Mouse (Mus musculus): Measurements from ENCODE around the gene Atad3a. TPM values are rescaled to one million over a fixed set of nuclear protein-coding genes. Genes with fewer than 3 reads are reported as not detected.
A peak's percentile ranks its signal among the peaks of the same experiment; 100 is the strongest.
"Not testable (repeated sequence)": the region's sequence is repeated elsewhere in the genome, so short reads cannot be mapped to it uniquely, and the experiment has no call there.

Gene Atad3a
- polyA plus RNA-seq, 1 experiment: 1.1 TPM

- Histone ChIP-seq H3K36me3 (ENCODE audit: control insufficient read depth) (no peaks in the 10 kb centered on the region), H3K4me3 (replicated peaks) (no peak within 1 kb of the TSS), H3K4me1 (ENCODE audit: control insufficient read depth) (peaks cover 42% of the 10 kb centered on the region), H3K27me3 (ENCODE audit: control insufficient read depth) (peaks cover 18% of the 10 kb centered on the region), H3K9me3 (ENCODE audit: control insufficient read depth, low read length) (no peaks in the 10 kb centered on the region; the same call in 1 of the 2 replicates)
- TF ChIP-seq TAL1 (IDR thresholded peaks at IDR 0.05; ENCODE audit: low read length) (no peak), GATA1 (IDR thresholded peaks at IDR 0.05; ENCODE audit: low read length) (no peak)
These were observed 29.2 kb upstream of the Atad3a start, which contains the start of gene Ankrd65 for GRCm38 (mm10) chr4:155790021-155790489. Gene Ankrd65 (plus strand): TSS chr4:155790439.

DNA sequence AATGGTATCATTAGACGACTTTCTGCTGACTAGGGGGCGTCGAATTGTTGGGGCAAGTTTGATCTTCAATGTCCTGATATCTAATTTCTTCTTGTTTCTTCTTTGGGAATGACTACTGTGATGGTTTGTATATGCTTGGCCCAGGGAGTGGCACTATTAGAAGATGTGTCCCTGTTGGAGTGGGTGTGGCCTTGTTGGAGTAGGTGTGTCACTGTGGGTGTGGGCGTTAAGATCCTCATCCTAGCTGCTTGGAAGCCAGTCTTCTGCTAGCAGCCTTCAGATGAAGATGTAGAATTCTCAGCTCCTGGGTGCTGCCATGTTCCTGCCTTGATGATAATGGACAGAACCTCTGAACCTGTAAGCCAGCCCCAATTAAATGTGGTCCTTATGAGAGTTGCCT is 27.9 kb upstream of the Atad3a start:
- not testable (repeated sequence) for H3K9me3 ChIP-seq (ENCODE audit: control insufficient read depth, low read length); H3K4me3 ChIP-seq (replicated peaks); H3K36me3 ChIP-seq (ENCODE audit: control insufficient read depth)
- Histone ChIP-seq H3K27me3 (ENCODE audit: control insufficient read depth) (peaks cover 26% of the 10 kb centered on the region), H3K4me1 (ENCODE audit: control insufficient read depth) (peaks cover 54% of the 10 kb centered on the region)

- TF ChIP-seq GATA1 (IDR thresholded peaks at IDR 0.05; ENCODE audit: low read length) (no peak), TAL1 (IDR thresholded peaks at IDR 0.05; ENCODE audit: low read length) (peak; percentile 40; the same call in 1 of the 3 replicates)
- Histone ChIP-seq H3K27me3 (ENCODE audit: control insufficient read depth) (peaks cover 28% of the 10 kb centered on the region), H3K4me1 (ENCODE audit: control insufficient read depth) (peaks cover 58% of the 10 kb centered on the region), H3K9me3 (ENCODE audit: control insufficient read depth, low read length) (no peaks in the 10 kb centered on the region; the same call in 1 of the 2 replicates), H3K4me3 (replicated peaks) (peak overlapping the region; percentile 14), H3K36me3 (ENCODE audit: control insufficient read depth) (no peaks in the 10 kb centered on the region)
These were observed 27.4 kb upstream of the Atad3a start for GRCm38 (mm10) chr4:155788300-155788699.

DNA sequence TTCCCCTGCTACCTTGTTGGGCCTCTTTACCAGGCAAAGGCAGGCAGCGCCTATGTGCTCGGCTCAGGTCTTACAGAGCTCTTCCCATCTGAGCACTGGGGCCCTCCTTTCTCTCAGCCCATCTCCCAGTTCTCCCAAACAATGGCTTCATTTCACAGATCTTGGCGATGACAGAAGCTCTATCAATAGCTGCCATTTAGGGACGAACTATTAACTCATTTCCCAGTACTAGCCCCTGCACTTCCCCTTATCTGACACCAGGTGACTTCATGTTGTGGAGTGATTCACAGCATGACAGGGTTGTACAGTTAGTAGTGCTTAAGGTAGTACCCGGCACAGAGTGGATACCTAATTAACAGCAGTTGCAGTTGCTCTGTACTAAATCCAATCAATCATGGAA is 24.9 kb upstream of the Atad3a start, which contains the start of gene Tmem88b:
Gene Tmem88b (minus strand): TSS at position 56 of the 400 bp plus-strand sequence.
- no peaks in the 10 kb centered on the region; the same call in 1 of the 2 replicates for H3K9me3 ChIP-seq (ENCODE audit: control insufficient read depth, low read length)
- TF ChIP-seq TAL1 (IDR thresholded peaks at IDR 0.05; ENCODE audit: low read length): no peak
- TF ChIP-seq GATA1 (IDR thresholded peaks at IDR 0.05; ENCODE audit: low read length): no peak
- peak within 1 kb of the TSS; percentile 66 for H3K4me3 ChIP-seq (replicated peaks)
- peaks cover 39% of the 10 kb centered on the region for H3K27me3 ChIP-seq (ENCODE audit: control insufficient read depth)
- H3K36me3 ChIP-seq (ENCODE audit: control insufficient read depth): no peaks in the 10 kb centered on the region
- H3K4me1 ChIP-seq (ENCODE audit: control insufficient read depth): peaks cover 54% of the 10 kb centered on the region

DNA sequence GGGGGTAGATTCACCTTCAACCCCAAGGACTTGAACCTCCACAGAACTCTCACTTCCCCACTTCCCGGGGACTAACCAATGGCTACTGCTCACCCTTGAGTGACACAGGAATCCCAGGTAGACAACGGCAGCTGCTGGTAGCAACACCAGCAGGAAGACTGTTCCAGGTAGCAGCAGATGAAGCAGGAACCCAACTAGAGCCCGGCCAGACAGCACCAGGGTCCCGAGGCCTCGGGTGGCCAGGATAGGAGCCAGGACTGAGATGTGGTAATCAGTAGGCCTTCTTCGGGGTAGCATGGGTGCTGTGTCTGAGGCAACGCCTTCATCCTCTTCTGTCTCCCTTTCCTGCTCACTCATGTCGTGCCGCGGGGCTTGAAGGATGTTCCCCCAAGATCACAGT is 24.4 kb upstream of the Atad3a start:
- Histone ChIP-seq H3K4me1 (ENCODE audit: control insufficient read depth) (peaks cover 48% of the 10 kb centered on the region), H3K9me3 (ENCODE audit: control insufficient read depth, low read length) (no peaks in the 10 kb centered on the region; the same call in 1 of the 2 replicates), H3K27me3 (ENCODE audit: control insufficient read depth) (peaks cover 43% of the 10 kb centered on the region), H3K36me3 (ENCODE audit: control insufficient read depth) (no peaks in the 10 kb centered on the region), H3K4me3 (replicated peaks) (no peak overlapping the region)
- TF ChIP-seq TAL1 (IDR thresholded peaks at IDR 0.05; ENCODE audit: low read length) (no peak), GATA1 (IDR thresholded peaks at IDR 0.05; ENCODE audit: low read length) (no peak)

DNA sequence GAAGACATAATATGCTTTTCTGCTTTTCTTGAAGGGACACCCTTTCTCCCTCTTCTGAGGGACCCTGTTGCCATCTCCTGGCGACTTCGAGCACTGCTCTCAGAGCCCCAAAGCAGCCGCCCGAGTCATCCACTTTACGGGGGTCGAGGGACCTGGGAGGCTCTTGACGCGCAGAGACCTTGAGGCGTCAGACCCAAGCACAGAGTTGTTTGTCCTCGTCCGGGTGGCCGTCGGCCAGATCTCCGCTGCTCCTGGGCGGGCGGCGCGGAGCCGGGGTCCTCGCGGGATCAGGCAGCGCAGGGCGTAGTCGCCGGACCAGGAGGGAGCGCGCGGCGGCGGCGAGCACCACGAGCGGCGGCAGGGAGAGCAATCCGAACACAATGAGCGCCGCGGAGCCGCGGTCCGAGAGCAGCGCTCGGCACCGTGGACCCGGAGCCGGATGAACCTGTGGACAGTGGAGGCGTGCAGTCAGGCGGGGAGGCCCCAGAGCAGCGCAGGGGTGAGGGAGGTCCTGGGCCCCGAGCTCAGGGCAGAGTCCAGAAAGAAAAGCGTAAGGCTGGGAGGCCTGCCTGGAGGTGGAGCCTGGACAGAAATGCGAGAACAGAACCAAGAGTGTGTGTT is 23.3 kb upstream of the Atad3a start:
- peaks cover 51% of the 10 kb centered on the region for H3K27me3 ChIP-seq (ENCODE audit: control insufficient read depth)
- peaks cover 42% of the 10 kb centered on the region for H3K4me1 ChIP-seq (ENCODE audit: control insufficient read depth)
- no peaks in the 10 kb centered on the region for H3K36me3 ChIP-seq (ENCODE audit: control insufficient read depth)
- no peak for TF ChIP-seq GATA1 (IDR thresholded peaks at IDR 0.05; ENCODE audit: low read length)
- no peak for TF ChIP-seq TAL1 (IDR thresholded peaks at IDR 0.05; ENCODE audit: low read length)
- no peaks in the 10 kb centered on the region; the same call in 1 of the 2 replicates for H3K9me3 ChIP-seq (ENCODE audit: control insufficient read depth, low read length)
- H3K4me3 ChIP-seq (replicated peaks): peak overlapping the region; percentile 66

DNA sequence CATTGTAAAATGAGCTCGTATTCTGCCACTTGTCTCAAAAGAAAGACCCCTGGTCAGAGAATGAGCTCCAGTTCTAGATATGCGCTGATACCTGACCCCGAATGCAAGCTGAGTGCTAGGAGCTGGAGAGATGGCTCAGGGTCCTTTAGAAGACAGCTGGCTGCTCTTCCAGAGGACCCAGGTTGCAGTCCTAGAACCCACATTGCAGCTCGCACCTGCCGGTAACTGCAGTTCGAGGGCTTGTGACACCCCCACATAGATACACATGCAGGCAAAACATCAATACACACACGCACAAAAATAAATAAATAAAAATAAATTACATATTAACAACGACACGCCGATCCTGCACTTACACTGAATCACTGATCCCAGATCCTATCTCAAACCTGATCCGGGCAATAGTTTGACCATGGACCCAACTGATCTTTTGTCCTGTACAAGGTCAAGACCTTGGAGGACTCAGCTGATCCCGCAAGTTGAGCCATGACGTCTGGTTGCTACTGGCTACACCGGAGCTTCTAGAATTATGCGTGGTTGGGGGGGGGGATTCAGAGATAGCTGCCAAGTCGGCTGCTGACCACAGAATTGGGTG is 22.7 kb upstream of the Atad3a start:
- Histone ChIP-seq H3K9me3 (ENCODE audit: control insufficient read depth, low read length) (no peaks in the 10 kb centered on the region), H3K27me3 (ENCODE audit: control insufficient read depth) (peaks cover 55% of the 10 kb centered on the region), H3K36me3 (ENCODE audit: control insufficient read depth) (no peaks in the 10 kb centered on the region), H3K4me1 (ENCODE audit: control insufficient read depth) (peaks cover 35% of the 10 kb centered on the region), H3K4me3 (replicated peaks) (peak overlapping the region; percentile 66)
- TF ChIP-seq TAL1 (IDR thresholded peaks at IDR 0.05; ENCODE audit: low read length) (no peak), GATA1 (IDR thresholded peaks at IDR 0.05; ENCODE audit: low read length) (no peak)

DNA sequence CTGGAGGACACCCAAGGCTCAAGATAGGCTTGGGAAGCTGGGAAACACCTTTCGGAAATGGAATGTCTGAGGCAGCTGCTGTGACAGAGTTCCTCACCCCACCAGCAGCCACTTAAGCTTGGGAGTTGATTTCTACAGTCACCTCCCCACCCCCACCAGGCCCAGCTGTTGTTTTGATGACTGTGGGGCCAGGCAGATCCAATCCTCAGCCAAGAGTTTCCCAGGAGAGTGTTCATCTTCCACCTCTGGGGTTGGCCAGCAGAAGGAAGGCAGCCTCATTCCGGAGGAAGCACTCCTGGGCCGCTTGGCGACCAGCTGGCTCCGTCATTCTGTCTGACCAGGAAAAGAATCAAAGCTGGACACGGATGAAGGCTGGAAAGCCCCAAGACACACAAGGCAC is 20.0 kb upstream of the Atad3a start:
- no peaks in the 10 kb centered on the region for H3K9me3 ChIP-seq (ENCODE audit: control insufficient read depth, low read length)
- TF ChIP-seq TAL1 (IDR thresholded peaks at IDR 0.05; ENCODE audit: low read length) (no peak), GATA1 (IDR thresholded peaks at IDR 0.05; ENCODE audit: low read length) (no peak)
- H3K4me1 ChIP-seq (ENCODE audit: control insufficient read depth): peaks cover 25% of the 10 kb centered on the region
- no peaks in the 10 kb centered on the region for H3K36me3 ChIP-seq (ENCODE audit: control insufficient read depth)
- no peak overlapping the region for H3K4me3 ChIP-seq (replicated peaks)
- peaks cover 71% of the 10 kb centered on the region for H3K27me3 ChIP-seq (ENCODE audit: control insufficient read depth)

DNA sequence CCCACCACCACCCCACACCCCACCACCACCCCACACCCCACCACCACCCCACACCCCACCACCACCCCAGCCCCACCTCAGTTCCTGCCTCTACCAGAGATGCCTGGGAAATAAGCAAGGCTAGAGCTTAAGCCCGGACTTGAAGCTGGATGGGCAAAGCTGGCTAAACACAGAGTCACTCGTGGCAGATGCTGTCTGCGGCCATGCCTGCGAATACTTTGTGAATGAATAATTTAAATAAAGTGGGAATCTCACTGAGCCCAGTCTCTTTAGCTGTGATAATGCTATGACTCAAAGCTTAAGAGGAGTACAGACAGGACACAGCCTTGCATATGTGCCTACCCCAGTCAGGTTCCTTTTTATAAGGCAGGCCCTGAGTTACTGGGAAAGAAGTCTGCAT is 18.6 kb upstream of the Atad3a start:
- TF ChIP-seq GATA1 (IDR thresholded peaks at IDR 0.05; ENCODE audit: low read length) (no peak), TAL1 (IDR thresholded peaks at IDR 0.05; ENCODE audit: low read length) (no peak)
- peaks cover 81% of the 10 kb centered on the region for H3K27me3 ChIP-seq (ENCODE audit: control insufficient read depth)
- H3K4me3 ChIP-seq (replicated peaks): no peak overlapping the region
- peaks cover 17% of the 10 kb centered on the region for H3K4me1 ChIP-seq (ENCODE audit: control insufficient read depth)
- H3K36me3 ChIP-seq (ENCODE audit: control insufficient read depth): no peaks in the 10 kb centered on the region
- H3K9me3 ChIP-seq (ENCODE audit: control insufficient read depth, low read length): no peaks in the 10 kb centered on the region

Data from erythroblast, embryonic 14.5 days (primary cell).